Mouse (Mus musculus): Measurements from ENCODE around the gene Gpr15.

GRCm38 (mm10) chr16:58676633-58677032 is 42.2 kb downstream of the Gpr15 start:
- TF ChIP-seq CTCF (IDR thresholded peaks at IDR 0.05; ENCODE audit: low read depth, low read length) (no peak), POLR2A (IDR thresholded peaks at IDR 0.05; ENCODE audit: borderline replicate concordance, low read depth, low read length) (no peak)

Data from bone marrow macrophage, adult 2 months (primary cell).